Mouse (Mus musculus) heart, embryonic 16.5 days (tissue): ENCODE results near the gene Eci2. TPM values are rescaled to one million over a fixed set of nuclear protein-coding genes. Genes with fewer than 3 reads are reported as not detected.
A peak's percentile ranks its signal among the peaks of the same experiment; 100 is the strongest.
"Not testable (repeated sequence)": the region's sequence is repeated elsewhere in the genome, so short reads cannot be mapped to it uniquely, and the experiment has no call there.

ENCODE experiments used
- ATAC-seq: fragments of 200-750 bp; cut with Nextera tagmentation; replicated peaks from 2 replicates; pipeline ENCODE4 v1.8.0; 2017; ENCODE audit warnings: moderate number of reproducible peaks; ENCODE audit not compliant: insufficient read depth, low FRiP score; ENCODE audit errors: extremely low read depth
- H3K27ac ChIP-seq: fragments of 300-500 bp; sonication (generic); 2 replicates; pipeline ENCODE4 v1.5.1; 2014; ENCODE audit warnings: mild to moderate bottlenecking, low read length, control low read depth, moderate library complexity
- H3K27me3 ChIP-seq: fragments of 300-500 bp; sonication (generic); 2 replicates; pipeline ENCODE4 v1.6.1; 2014; ENCODE audit warnings: low read length, mixed read lengths; ENCODE audit not compliant: control insufficient read depth, insufficient read depth
- H3K36me3 ChIP-seq: fragments of 300-500 bp; sonication (generic); 2 replicates; pipeline ENCODE4 v1.6.1; 2014; ENCODE audit not compliant: control insufficient read depth, insufficient read depth
- H3K4me1 ChIP-seq: fragments of 300-500 bp; sonication (generic); 2 replicates; pipeline ENCODE4 v1.6.1; 2014; ENCODE audit warnings: low read length, mixed read lengths; ENCODE audit not compliant: control insufficient read depth, insufficient read depth
- H3K4me2 ChIP-seq: fragments of 300-500 bp; sonication (generic); 2 replicates; pipeline ENCODE4 v1.6.1; 2014; ENCODE audit warnings: low read depth, mild to moderate bottlenecking, control low read depth, low read length
- H3K4me3 ChIP-seq: fragments of 300-500 bp; sonication (generic); 2 replicates; pipeline ENCODE4 v1.5.1; 2014; ENCODE audit warnings: mild to moderate bottlenecking, control low read depth, low read length
- H3K9ac ChIP-seq: fragments of 300-500 bp; sonication (generic); 2 replicates; pipeline ENCODE4 v1.6.1; 2014; ENCODE audit warnings: low read length, control low read depth
- H3K9me3 ChIP-seq: fragments of 300-500 bp; sonication (generic); replicated peaks from 2 replicates; pipeline ENCODE4 v1.6.1; 2016; ENCODE audit warnings: low read length; ENCODE audit not compliant: control insufficient read depth
- whole genome bisulfite sequencing: fragments of 180-500 bp; shearing (Covaris S2); extraction: QIAGEN DNeasy Blood & Tissue Kit; methylation state at CpG from one replicate; pipeline ENCODE4 v1.1.7; 2014; 5-methylcytosine and 5-hydroxymethylcytosine counted together
- polyA plus RNA-seq: library from polyadenylated mRNA; unstranded; fragments of >200 nt; fragmentation: Nextera tagmentation; extraction: Ambion mirVana; gene quantifications from 2 replicates; pipeline ENCODE4 v1.2.1, GENCODE M21; 2015

The Eci2 gene
- polyA plus RNA-seq, 1 experiment from 2014 or later = 157 TPM

- no peak overlapping the region for H3K4me3 ChIP-seq
- no peak overlapping the region for H3K27ac ChIP-seq
- H3K4me2 ChIP-seq = no peak overlapping the region
- ATAC-seq = no peak
- 0 out of 2 replicates have a peak, but pooled peaks cover 2% of the 10 kb centered on the region for H3K9me3 ChIP-seq
- WGBS = 49% methylated on average over 2 of the region's 2 CpGs
- H3K36me3 ChIP-seq = no peaks in the 10 kb centered on the region
- H3K9ac ChIP-seq = no peak overlapping the region
- no peaks in the 10 kb centered on the region for H3K27me3 ChIP-seq
- H3K4me1 ChIP-seq = peaks cover 20% of the 10 kb centered on the region
Measured at GRCm38 (mm10) chr13:34995925-34996324, 31.0 kb downstream of the Eci2 start.

- peak; percentile 98 for ATAC-seq
- peak overlapping the region; percentile 87 for H3K9ac ChIP-seq
- peak overlapping the region; percentile 67 for H3K4me3 ChIP-seq
- peak overlapping the region; percentile 90 for H3K27ac ChIP-seq
- H3K36me3 ChIP-seq = peaks cover 9% of the 10 kb centered on the region
- peaks cover 20% of the 10 kb centered on the region for H3K4me1 ChIP-seq
- peak overlapping the region; percentile 76 for H3K4me2 ChIP-seq
- 0 out of 2 replicates have a peak, but pooled peaks cover 2% of the 10 kb centered on the region for H3K9me3 ChIP-seq
- no peaks in the 10 kb centered on the region for H3K27me3 ChIP-seq
- under 1% methylated on average over 33 of the region's 33 CpGs for WGBS
Measured at GRCm38 (mm10) chr13:34993983-34994811, 32.7 kb downstream of the Eci2 start.

- Histone ChIP-seq H3K4me3 (peak overlapping the region; percentile 67), H3K27me3 (no peaks in the 10 kb centered on the region), H3K4me1 (peaks cover 20% of the 10 kb centered on the region), H3K4me2 (peak overlapping the region; percentile 76), H3K9ac (peak overlapping the region; percentile 87), H3K27ac (peak overlapping the region; percentile 90), H3K9me3 (0 out of 2 replicates have a peak, but pooled peaks cover 2% of the 10 kb centered on the region), H3K36me3 (peaks cover 14% of the 10 kb centered on the region)
- ATAC-seq = peak; percentile 42
- under 1% methylated on average over 22 of the region's 22 CpGs for WGBS
Measured at GRCm38 (mm10) chr13:34993595-34993982, 33.3 kb downstream of the Eci2 start.

GRCm38 (mm10) chr13:34993085-34993484 lies 33.8 kb downstream of the Eci2 start:
- Histone ChIP-seq H3K4me2 (peak overlapping the region; percentile 76), H3K36me3 (peaks cover 19% of the 10 kb centered on the region), H3K27ac (peak overlapping the region; percentile 90; the same call in 1 of the 2 replicates), H3K4me1 (peaks cover 20% of the 10 kb centered on the region), H3K4me3 (peak overlapping the region; percentile 67), H3K9me3 (0 out of 2 replicates have a peak, but pooled peaks cover 2% of the 10 kb centered on the region), H3K9ac (peak overlapping the region; percentile 87), H3K27me3 (no peaks in the 10 kb centered on the region)
- 66% methylated on average over 4 of the region's 4 CpGs for WGBS
- no peak for ATAC-seq

- H3K4me2 ChIP-seq = no peak overlapping the region
- no peak for ATAC-seq
- H3K4me1 ChIP-seq = peaks cover 20% of the 10 kb centered on the region
- no peak overlapping the region for H3K27ac ChIP-seq
- H3K9me3 ChIP-seq = 0 out of 2 replicates have a peak, but pooled peaks cover 2% of the 10 kb centered on the region
- H3K27me3 ChIP-seq = no peaks in the 10 kb centered on the region
- WGBS = 60% methylated on average over 4 of the region's 4 CpGs
- H3K9ac ChIP-seq = no peak overlapping the region
- no peak overlapping the region for H3K4me3 ChIP-seq
- peaks cover 32% of the 10 kb centered on the region for H3K36me3 ChIP-seq
Measured at GRCm38 (mm10) chr13:34991581-34992273, 35.2 kb downstream of the Eci2 start.

GRCm38 (mm10) chr13:34983479-34983878 lies 43.4 kb downstream of the Eci2 start:
- 98% methylated on average over 1 of the region's 1 CpGs for WGBS
- H3K36me3 ChIP-seq = peaks cover 62% of the 10 kb centered on the region
- not testable (repeated sequence) for H3K4me2 ChIP-seq, ATAC-seq, H3K27me3 ChIP-seq, H3K9me3 ChIP-seq, H3K27ac ChIP-seq, H3K9ac ChIP-seq, H3K4me1 ChIP-seq, H3K4me3 ChIP-seq

- not testable (repeated sequence) for H3K4me2 ChIP-seq, H3K4me3 ChIP-seq, H3K27me3 ChIP-seq, ATAC-seq, H3K9me3 ChIP-seq, H3K27ac ChIP-seq, H3K9ac ChIP-seq, H3K4me1 ChIP-seq
- peaks cover 42% of the 10 kb centered on the region for H3K36me3 ChIP-seq
- 78% methylated on average over 5 of the region's 5 CpGs for WGBS
Measured at GRCm38 (mm10) chr13:34978635-34979034, 48.3 kb downstream of the Eci2 start.

- H3K36me3 ChIP-seq = peaks cover 39% of the 10 kb centered on the region
- WGBS = 87% methylated on average over 3 of the region's 3 CpGs
- no peak overlapping the region for H3K4me2 ChIP-seq
- no peak overlapping the region for H3K27ac ChIP-seq
- no peak overlapping the region for H3K9ac ChIP-seq
- no peaks in the 10 kb centered on the region for H3K4me1 ChIP-seq
- no peaks in the 10 kb centered on the region for H3K9me3 ChIP-seq
- H3K27me3 ChIP-seq = no peaks in the 10 kb centered on the region
- ATAC-seq = no peak
- no peak overlapping the region for H3K4me3 ChIP-seq
Measured at GRCm38 (mm10) chr13:34977410-34977809, 49.5 kb downstream of the Eci2 start.

- no peaks in the 10 kb centered on the region for H3K27me3 ChIP-seq
- WGBS = 89% methylated on average over 4 of the region's 4 CpGs
- no peaks in the 10 kb centered on the region for H3K4me1 ChIP-seq
- no peak for ATAC-seq
- H3K4me2 ChIP-seq = no peak overlapping the region
- H3K4me3 ChIP-seq = no peak overlapping the region
- H3K9me3 ChIP-seq = no peaks in the 10 kb centered on the region
- H3K36me3 ChIP-seq = peaks cover 34% of the 10 kb centered on the region
- no peak overlapping the region for H3K9ac ChIP-seq
- no peak overlapping the region for H3K27ac ChIP-seq
Measured at GRCm38 (mm10) chr13:34976116-34976515, 50.8 kb downstream of the Eci2 start.
